Mouse (Mus musculus): ENCODE measurements at regions not wholly inside any gene's neighbourhood (a gene's known extent, or its start where the extent isn't known, plus 50 kb on each side); places are given as distances from the start of the nearest gene placed in this dataset.
A peak's percentile ranks its signal among the peaks of the same experiment; 100 is the strongest.
"Not testable (repeated sequence)": the region's sequence is repeated elsewhere in the genome, so short reads cannot be mapped to it uniquely, and the experiment has no call there.

GRCm38 (mm10) chr14:102181269-102181668, 451.5 kb downstream of the Lmo7 start:
- H3K36me3 ChIP-seq (ENCODE audit: insufficient read depth, low read length), result no peaks in the 10 kb centered on the region
- no peaks in the 10 kb centered on the region for H3K9me3 ChIP-seq (ENCODE audit: low read length)
- WGBS, result 78% methylated on average over 3 of the region's 3 CpGs
- no peak overlapping the region for H3K27ac ChIP-seq
- peak; percentile 64 for TF ChIP-seq CTCF (IDR thresholded peaks at IDR 0.05; ENCODE audit: low read depth)
- ATAC-seq, result no peak
- no peaks in the 10 kb centered on the region for H3K4me1 ChIP-seq (ENCODE audit: insufficient read depth, low read length)
- DNase-seq (ENCODE audit: low spot score), result peak; percentile 58
- H3K4me2 ChIP-seq (ENCODE audit: low read depth, low read length), result no peak overlapping the region
- no peak overlapping the region for H3K9ac ChIP-seq (replicated peaks; ENCODE audit: low read length)
- no peak overlapping the region for H3K4me3 ChIP-seq (ENCODE audit: low read length)
- H3K27me3 ChIP-seq (ENCODE audit: insufficient read depth, low read length), result no peaks in the 10 kb centered on the region

GRCm38 (mm10) chr14:102171775-102172174, 442.0 kb downstream of the Lmo7 start:
- no peak overlapping the region for H3K27ac ChIP-seq
- no peak overlapping the region for H3K4me3 ChIP-seq (ENCODE audit: low read length)
- H3K36me3 ChIP-seq (ENCODE audit: insufficient read depth, low read length), result no peaks in the 10 kb centered on the region
- no peaks in the 10 kb centered on the region for H3K27me3 ChIP-seq (ENCODE audit: insufficient read depth, low read length)
- no peaks in the 10 kb centered on the region for H3K9me3 ChIP-seq (ENCODE audit: low read length)
- no peak overlapping the region for H3K9ac ChIP-seq (replicated peaks; ENCODE audit: low read length)
- no peak for TF ChIP-seq CTCF (IDR thresholded peaks at IDR 0.05; ENCODE audit: low read depth)
- 76% methylated on average over 2 of the region's 2 CpGs for WGBS
- ATAC-seq (no peak), DNase-seq (ENCODE audit: low spot score) (no peak)
- H3K4me2 ChIP-seq (ENCODE audit: low read depth, low read length), result no peak overlapping the region
- H3K4me1 ChIP-seq (ENCODE audit: insufficient read depth, low read length), result no peaks in the 10 kb centered on the region

- WGBS, result 81% methylated on average over 3 of the region's 3 CpGs
- no peak overlapping the region for H3K4me2 ChIP-seq (ENCODE audit: low read depth, low read length)
- no peak overlapping the region for H3K9ac ChIP-seq (replicated peaks; ENCODE audit: low read length)
- H3K4me3 ChIP-seq (ENCODE audit: low read length), result no peak overlapping the region
- no peak for DNase-seq (ENCODE audit: low spot score)
- H3K27ac ChIP-seq, result no peak overlapping the region
- H3K36me3 ChIP-seq (ENCODE audit: insufficient read depth, low read length), result no peaks in the 10 kb centered on the region
- H3K27me3 ChIP-seq (ENCODE audit: insufficient read depth, low read length), result no peaks in the 10 kb centered on the region
- no peaks in the 10 kb centered on the region for H3K4me1 ChIP-seq (ENCODE audit: insufficient read depth, low read length)
- no peaks in the 10 kb centered on the region for H3K9me3 ChIP-seq (ENCODE audit: low read length)
- no peak for ATAC-seq
- no peak for TF ChIP-seq CTCF (IDR thresholded peaks at IDR 0.05; ENCODE audit: low read depth)
Observed at GRCm38 (mm10) chr14:102161291-102162284, 431.8 kb downstream of the Lmo7 start.

GRCm38 (mm10) chr14:102150410-102150809, 420.7 kb downstream of the Lmo7 start:
- H3K27ac ChIP-seq; H3K4me3 ChIP-seq (ENCODE audit: low read length); H3K27me3 ChIP-seq (ENCODE audit: insufficient read depth, low read length); H3K4me2 ChIP-seq (ENCODE audit: low read depth, low read length); H3K9ac ChIP-seq (replicated peaks; ENCODE audit: low read length); ATAC-seq; H3K4me1 ChIP-seq (ENCODE audit: insufficient read depth, low read length); H3K9me3 ChIP-seq (ENCODE audit: low read length); DNase-seq (ENCODE audit: low spot score); H3K36me3 ChIP-seq (ENCODE audit: insufficient read depth, low read length): not testable (repeated sequence)
- WGBS, result 98% methylated on average over 4 of the region's 4 CpGs

GRCm38 (mm10) chr14:102142720-102143119, 413.0 kb downstream of the Lmo7 start:
- Histone ChIP-seq H3K27ac (no peak overlapping the region), H3K4me3 (ENCODE audit: low read length) (no peak overlapping the region), H3K9ac (replicated peaks; ENCODE audit: low read length) (no peak overlapping the region), H3K4me2 (ENCODE audit: low read depth, low read length) (no peak overlapping the region), H3K9me3 (ENCODE audit: low read length) (no peaks in the 10 kb centered on the region), H3K4me1 (ENCODE audit: insufficient read depth, low read length) (no peaks in the 10 kb centered on the region), H3K36me3 (ENCODE audit: insufficient read depth, low read length) (no peaks in the 10 kb centered on the region), H3K27me3 (ENCODE audit: insufficient read depth, low read length) (no peaks in the 10 kb centered on the region)
- TF ChIP-seq CTCF (IDR thresholded peaks at IDR 0.05; ENCODE audit: low read depth), result no peak
- no peak for ATAC-seq
- WGBS, result 32% methylated on average over 2 of the region's 2 CpGs
- DNase-seq (ENCODE audit: low spot score), result no peak

- WGBS, result 90% methylated on average over 1 of the region's 1 CpGs
- H3K9me3 ChIP-seq (ENCODE audit: low read length), result no peaks in the 10 kb centered on the region
- no peak overlapping the region for H3K9ac ChIP-seq (replicated peaks; ENCODE audit: low read length)
Observed at GRCm38 (mm10) chr14:102138936-102139335, 409.2 kb downstream of the Lmo7 start.

GRCm38 (mm10) chr14:102118166-102118565, 388.4 kb downstream of the Lmo7 start:
- Histone ChIP-seq H3K9me3 (ENCODE audit: low read length) (no peaks in the 10 kb centered on the region), H3K27ac (no peak overlapping the region), H3K4me1 (ENCODE audit: insufficient read depth, low read length) (no peaks in the 10 kb centered on the region), H3K36me3 (ENCODE audit: insufficient read depth, low read length) (no peaks in the 10 kb centered on the region), H3K27me3 (ENCODE audit: insufficient read depth, low read length) (no peaks in the 10 kb centered on the region), H3K4me2 (ENCODE audit: low read depth, low read length) (no peak overlapping the region), H3K4me3 (ENCODE audit: low read length) (no peak overlapping the region), H3K9ac (replicated peaks; ENCODE audit: low read length) (no peak overlapping the region)
- DNase-seq (ENCODE audit: low spot score) (peak; percentile 6), ATAC-seq (no peak)
- no peak for TF ChIP-seq CTCF (IDR thresholded peaks at IDR 0.05; ENCODE audit: low read depth)
- WGBS, result 80% methylated on average over 3 of the region's 3 CpGs

More at GRCm38 (mm10) chr14:102138936-102139335, 409.2 kb downstream of the Lmo7 start:
- Histone ChIP-seq H3K4me1 (ENCODE audit: insufficient read depth, low read length) (no peaks in the 10 kb centered on the region), H3K4me3 (ENCODE audit: low read length) (no peak overlapping the region), H3K4me2 (ENCODE audit: low read depth, low read length) (no peak overlapping the region), H3K36me3 (ENCODE audit: insufficient read depth, low read length) (no peaks in the 10 kb centered on the region), H3K27me3 (ENCODE audit: insufficient read depth, low read length) (no peaks in the 10 kb centered on the region), H3K27ac (no peak overlapping the region)
- TF ChIP-seq CTCF (IDR thresholded peaks at IDR 0.05; ENCODE audit: low read depth), result no peak
- DNase-seq (ENCODE audit: low spot score) (no peak), ATAC-seq (no peak)

All from hindbrain, postnatal 0 days (tissue).